1 mouse cellular context compared by ENCODE assay signal in genomic region chr1:87211431-87211830, GRCm38 (mm10).
TF ChIP-seq lines count a peak whose summit lies in the region.

No protein-coding gene starts in this region.

TF ChIP-seq in CH12.LX, 34 proteins besides CTCF, POLR2A, EP300 and RAD21 (continued from another document):
- no peak for TF ChIP-seq RCOR1 (conservative IDR thresholded peaks at IDR 0.05; ENCODE audit: low read depth, low read length)
- no peak for TF ChIP-seq SIN3A (IDR thresholded peaks at IDR 0.05; ENCODE audit: low read length)
- TF ChIP-seq MYC (IDR thresholded peaks at IDR 0.05; ENCODE audit: low read depth, low read length), result 0 out of 2 replicates have a peak, but pooled peaks have one; percentile 45
- TF ChIP-seq CHD1 (IDR thresholded peaks at IDR 0.05; ENCODE audit: low read depth, low read length), result no peak; the same call in 1 of the 2 replicates
- peak; percentile 34; the same call in 1 of the 2 replicates for TF ChIP-seq ETS1 (conservative IDR thresholded peaks at IDR 0.05; ENCODE audit: low read depth, low read length)
- peak; percentile 46; the same call in 1 of the 2 replicates for TF ChIP-seq ELF1 (IDR thresholded peaks at IDR 0.05; ENCODE audit: low read depth, low read length)
- no peak for TF ChIP-seq KAT2A (IDR thresholded peaks at IDR 0.05; ENCODE audit: insufficient replicate concordance, low read length)
- no peak for TF ChIP-seq POLR2AphosphoS2 (IDR thresholded peaks at IDR 0.05; ENCODE audit: low read depth, low read length)
- no peak for TF ChIP-seq JUN (IDR thresholded peaks at IDR 0.05; ENCODE audit: insufficient read depth, low read depth, low read length)
- peak; percentile 17; the same call in 1 of the 2 replicates for TF ChIP-seq HCFC1 (IDR thresholded peaks at IDR 0.05; ENCODE audit: low read depth, low read length)
- no peak for TF ChIP-seq ZNF384 (IDR thresholded peaks at IDR 0.05; ENCODE audit: low read depth, low read length)
- TF ChIP-seq MEF2A (IDR thresholded peaks at IDR 0.05; ENCODE audit: borderline replicate concordance, low read depth, low read length), result no peak
- no peak for TF ChIP-seq NRF1 (IDR thresholded peaks at IDR 0.05; ENCODE audit: low read depth, low read length)
- TF ChIP-seq SMC3 (IDR thresholded peaks at IDR 0.05; ENCODE audit: low read depth, low read length), result no peak
- TF ChIP-seq USF1 (IDR thresholded peaks at IDR 0.05; ENCODE audit: low read depth, low read length), result peak; percentile 82
- no peak for TF ChIP-seq ZMIZ1 (IDR thresholded peaks at IDR 0.05; ENCODE audit: low read depth, low read length)
- peak; percentile 78 for TF ChIP-seq USF2 (conservative IDR thresholded peaks at IDR 0.05; ENCODE audit: low read depth, low read length)
- peak; percentile 47 for TF ChIP-seq BHLHE40 (IDR thresholded peaks at IDR 0.05; ENCODE audit: low read depth, low read length)
- no peak for TF ChIP-seq MAFK (IDR thresholded peaks at IDR 0.05; ENCODE audit: insufficient replicate concordance, low read length)
- TF ChIP-seq NELFE (IDR thresholded peaks at IDR 0.05; ENCODE audit: low read depth, low read length), result peak; percentile 51; the same call in 1 of the 2 replicates
- no peak for TF ChIP-seq ZKSCAN1 (IDR thresholded peaks at IDR 0.05; ENCODE audit: borderline replicate concordance, low read depth, low read length)
- TF ChIP-seq IRF4 (IDR thresholded peaks at IDR 0.05; ENCODE audit: low read depth, low read length), result peak; percentile 38; the same call in 1 of the 2 replicates
- TF ChIP-seq TCF12 (IDR thresholded peaks at IDR 0.05; ENCODE audit: low read depth, low read length), result no peak
- peak; percentile 72 for TF ChIP-seq TBP (conservative IDR thresholded peaks at IDR 0.05; ENCODE audit: low read depth, low read length)
